Mouse (Mus musculus) forebrain, embryonic 11.5 days (tissue): ENCODE results near the gene Zkscan17. TPM values are rescaled to one million over a fixed set of nuclear protein-coding genes. Genes with fewer than 3 reads are reported as not detected.

ENCODE experiments used
- ATAC-seq: fragments of 200-750 bp; cut with Nextera tagmentation; replicated peaks from 2 replicates; pipeline ENCODE4 v1.8.0; 2017; ENCODE audit warnings: moderate TSS enrichment; ENCODE audit not compliant: low FRiP score
- DNase-seq: peaks from one replicate; pipeline ENCODE4 v3.0.0-alpha.2; 2017; ENCODE audit warnings: low spot score
- H3K27ac ChIP-seq: fragments of 300-500 bp; sonication (generic); 2 replicates; pipeline ENCODE4 v1.5.1; 2014; ENCODE audit warnings: low read depth, low read length
- H3K27me3 ChIP-seq: fragments of 300-500 bp; sonication (generic); 2 replicates; pipeline ENCODE4 v1.6.1; 2014; ENCODE audit warnings: mild to moderate bottlenecking, low read length, mixed read lengths; ENCODE audit not compliant: control insufficient read depth, insufficient read depth
- H3K36me3 ChIP-seq: fragments of 300-500 bp; sonication (generic); 2 replicates; pipeline ENCODE4 v1.6.1; 2014; ENCODE audit warnings: mild to moderate bottlenecking, low read length, moderate library complexity, mixed read lengths; ENCODE audit not compliant: control insufficient read depth, insufficient read depth
- H3K4me1 ChIP-seq: fragments of 300-500 bp; sonication (generic); replicated peaks from 2 replicates; pipeline ENCODE4 v1.6.1; 2014; ENCODE audit warnings: low read length, mixed read lengths; ENCODE audit not compliant: control insufficient read depth, insufficient read depth
- H3K4me2 ChIP-seq: fragments of 300-500 bp; sonication (generic); 2 replicates; pipeline ENCODE4 v1.6.1; 2014; ENCODE audit warnings: low read depth, mild to moderate bottlenecking, low read length, moderate library complexity, mixed read lengths; ENCODE audit not compliant: severe bottlenecking
- H3K4me3 ChIP-seq: fragments of 300-500 bp; sonication (generic); 2 replicates; pipeline ENCODE4 v1.5.1; 2014; ENCODE audit warnings: low read depth, low read length
- H3K9ac ChIP-seq: fragments of 300-500 bp; sonication (generic); 2 replicates; pipeline ENCODE4 v1.6.1; 2014; ENCODE audit warnings: low read length
- H3K9me3 ChIP-seq: fragments of 300-500 bp; sonication (generic); 2 replicates; pipeline ENCODE4 v1.6.1; 2016; ENCODE audit warnings: low read length, mixed read lengths; ENCODE audit not compliant: control insufficient read depth
- WGBS: fragments of 180-500 bp; shearing (Covaris S2); extraction: QIAGEN DNeasy Blood & Tissue Kit; methylation state at CpG from one replicate; pipeline ENCODE4 v1.1.7; 2014; 5-methylcytosine and 5-hydroxymethylcytosine counted together
- polyA plus RNA-seq: library from polyadenylated mRNA; unstranded; fragments of >200 nt; fragmentation: Nextera tagmentation; extraction: Ambion mirVana; gene quantifications from 2 replicates; pipeline ENCODE4 v1.2.1, GENCODE M21; 2014

Zkscan17 gene
- polyA plus RNA-seq, 1 experiment from 2014 or later, result 39.4 TPM

DNA sequence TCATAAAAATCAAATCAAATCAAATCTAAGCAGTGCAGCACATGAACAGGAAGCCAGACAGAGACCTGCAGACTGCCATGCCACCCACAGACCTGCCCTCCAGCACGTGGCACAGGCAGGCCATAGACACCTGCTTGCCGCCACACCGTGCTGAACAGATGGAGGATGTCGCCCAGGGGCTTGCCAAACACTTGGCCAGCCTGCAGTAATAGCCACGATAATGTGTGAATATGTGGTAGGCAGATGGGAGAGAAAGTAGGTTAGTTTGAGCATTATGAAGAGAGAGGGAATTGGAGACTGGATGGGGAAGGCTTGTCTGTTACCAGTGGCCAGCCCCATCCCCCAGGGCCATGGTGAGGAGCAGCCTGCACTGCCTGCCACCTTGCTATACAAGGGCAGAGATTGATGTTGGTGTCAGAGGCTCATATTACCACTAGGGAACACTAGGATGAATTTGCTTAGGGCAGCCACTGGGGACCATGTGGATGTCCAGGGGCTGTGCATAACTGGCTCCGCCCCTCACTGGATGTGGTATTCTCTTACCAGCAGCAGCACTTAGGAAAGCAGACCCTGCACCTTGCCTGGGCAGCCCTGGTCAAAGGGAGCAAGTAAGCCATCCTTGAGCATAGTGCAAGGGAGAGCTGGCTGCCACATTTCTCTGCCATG lies 4.5 kb upstream of the Zkscan17 start:
- Histone ChIP-seq H3K27me3 (no peaks in the 10 kb centered on the region), H3K9ac (no peak overlapping the region), H3K4me1 (no peaks in the 10 kb centered on the region), H3K27ac (no peak overlapping the region), H3K4me2 (no peak overlapping the region), H3K36me3 (no peaks in the 10 kb centered on the region), H3K4me3 (no peak overlapping the region), H3K9me3 (no peaks in the 10 kb centered on the region)
- no peak for DNase-seq
- 85% methylated on average over 6 of the region's 6 CpGs for WGBS
- no peak for ATAC-seq

GRCm38 (mm10) chr11:59530221-59530620 lies 3.7 kb upstream of the Zkscan17 start:
- no peak overlapping the region for H3K9ac ChIP-seq
- 92% methylated on average over 5 of the region's 5 CpGs for WGBS
- ATAC-seq (no peak), DNase-seq (no peak)
- no peaks in the 10 kb centered on the region for H3K9me3 ChIP-seq
- H3K36me3 ChIP-seq, result no peaks in the 10 kb centered on the region
- no peak overlapping the region for H3K4me3 ChIP-seq
- no peak overlapping the region for H3K27ac ChIP-seq
- H3K27me3 ChIP-seq, result no peaks in the 10 kb centered on the region
- H3K4me2 ChIP-seq, result no peak overlapping the region
- H3K4me1 ChIP-seq, result no peaks in the 10 kb centered on the region

- WGBS, result 17% methylated on average over 10 of the region's 10 CpGs
- Histone ChIP-seq H3K27me3 (no peaks in the 10 kb centered on the region), H3K4me1 (no peaks in the 10 kb centered on the region), H3K4me3 (no peak overlapping the region), H3K4me2 (no peak overlapping the region), H3K9me3 (no peaks in the 10 kb centered on the region; the same call in 1 of the 2 replicates), H3K9ac (no peak overlapping the region), H3K27ac (no peak overlapping the region), H3K36me3 (no peaks in the 10 kb centered on the region)
- DNase-seq (peak; percentile 77), ATAC-seq (no peak)
Measured at GRCm38 (mm10) chr11:59525237-59525636, 1.3 kb downstream of the Zkscan17 start.

DNA sequence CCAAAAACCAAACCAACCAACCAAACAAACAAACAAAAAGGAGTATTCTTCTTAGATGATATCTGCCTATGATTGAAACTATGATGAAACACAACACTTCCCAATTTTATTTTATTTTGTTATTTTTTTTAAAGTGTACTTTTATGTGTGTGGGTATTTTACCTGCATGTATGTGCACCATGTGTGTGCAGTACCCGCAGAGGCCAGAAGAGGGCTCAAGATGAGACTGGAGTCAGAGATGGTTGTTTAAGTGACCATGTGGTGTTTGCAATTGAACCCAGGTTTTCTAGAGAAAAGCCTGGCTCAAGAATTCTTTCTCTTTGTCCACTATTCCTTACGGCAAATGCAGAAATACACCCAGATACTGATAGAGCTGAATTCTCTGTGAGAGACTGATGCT lies 2.4 kb downstream of the Zkscan17 start:
- Histone ChIP-seq H3K27ac (no peak overlapping the region), H3K4me2 (no peak overlapping the region), H3K9ac (no peak overlapping the region), H3K27me3 (no peaks in the 10 kb centered on the region), H3K4me3 (no peak overlapping the region), H3K4me1 (no peaks in the 10 kb centered on the region), H3K36me3 (no peaks in the 10 kb centered on the region), H3K9me3 (no peaks in the 10 kb centered on the region; the same call in 1 of the 2 replicates)
- ATAC-seq (no peak), DNase-seq (no peak)
- 95% methylated on average over 2 of the region's 2 CpGs for WGBS

DNA sequence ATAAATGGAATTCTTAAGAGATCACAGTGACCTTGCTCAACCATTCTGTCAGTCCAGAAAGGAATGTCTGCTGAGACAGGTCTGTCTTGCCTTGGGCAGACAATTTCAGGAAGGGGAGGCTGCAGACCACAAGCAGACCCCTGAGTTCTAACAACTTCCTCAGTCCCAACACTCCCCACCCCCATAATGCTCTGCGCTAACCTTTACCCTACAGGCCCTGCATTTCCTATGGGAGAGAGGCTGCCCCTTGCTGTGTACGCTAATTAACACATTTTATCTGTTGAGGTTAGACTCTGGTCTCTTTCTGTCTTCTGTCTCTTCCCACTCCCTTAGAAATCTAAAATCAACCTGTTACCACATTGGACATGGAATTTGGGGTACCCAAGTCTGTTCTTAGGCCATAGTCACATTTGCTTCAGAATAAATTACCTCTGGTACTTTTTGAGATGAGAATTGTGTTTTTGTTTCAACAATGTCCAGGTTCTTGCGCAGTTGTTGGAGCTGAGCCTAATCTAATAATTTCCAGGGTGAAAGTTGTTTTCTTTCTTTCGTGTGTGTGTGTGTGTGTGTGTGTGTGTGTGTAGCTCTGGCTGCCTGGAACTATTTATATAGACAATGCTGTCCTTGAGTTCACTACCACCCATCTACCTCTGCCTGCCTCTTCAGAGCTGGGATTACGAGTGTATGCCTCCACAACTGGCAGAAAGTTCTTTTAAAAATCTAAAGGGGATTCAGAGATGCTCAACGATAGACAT lies 6.6 kb downstream of the Zkscan17 start:
- H3K36me3 ChIP-seq, result no peaks in the 10 kb centered on the region
- 73% methylated on average over 6 of the region's 6 CpGs for WGBS
- no peak overlapping the region for H3K9ac ChIP-seq
- ATAC-seq, result no peak
- DNase-seq, result no peak
- no peaks in the 10 kb centered on the region; the same call in 1 of the 2 replicates for H3K9me3 ChIP-seq
- H3K4me2 ChIP-seq, result no peak overlapping the region
- no peaks in the 10 kb centered on the region for H3K27me3 ChIP-seq
- H3K4me3 ChIP-seq, result no peak overlapping the region
- no peak overlapping the region for H3K27ac ChIP-seq
- H3K4me1 ChIP-seq, result no peaks in the 10 kb centered on the region

GRCm38 (mm10) chr11:59518226-59518625 lies 8.3 kb downstream of the Zkscan17 start:
- Histone ChIP-seq H3K4me3 (no peak overlapping the region), H3K27ac (no peak overlapping the region), H3K36me3 (no peaks in the 10 kb centered on the region), H3K27me3 (no peaks in the 10 kb centered on the region), H3K4me1 (no peaks in the 10 kb centered on the region), H3K9ac (no peak overlapping the region), H3K9me3 (no peaks in the 10 kb centered on the region), H3K4me2 (no peak overlapping the region)
- no peak for DNase-seq
- ATAC-seq, result no peak
- 81% methylated on average over 10 of the region's 10 CpGs for WGBS

DNA sequence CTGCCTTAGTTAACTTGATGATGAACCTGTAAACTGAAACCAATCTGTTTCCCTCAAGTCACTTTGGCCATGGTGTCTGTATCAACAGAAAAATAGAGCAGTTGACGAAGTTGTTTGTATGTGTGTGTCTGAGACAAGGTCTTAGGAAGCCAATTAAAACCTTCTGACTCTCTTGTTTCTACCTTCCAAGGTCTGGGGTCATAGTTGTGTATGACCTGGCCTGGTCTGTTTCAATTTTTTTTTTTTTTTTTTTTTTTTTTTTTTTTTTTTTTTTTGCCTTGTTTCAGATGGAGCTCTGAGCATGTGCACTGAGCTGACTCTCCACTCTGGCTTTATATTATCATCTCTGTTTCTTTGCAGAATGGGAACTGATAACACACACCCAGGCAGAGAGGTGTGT lies 9.1 kb downstream of the Zkscan17 start:
- Histone ChIP-seq H3K9me3 (no peaks in the 10 kb centered on the region), H3K27me3 (no peaks in the 10 kb centered on the region), H3K9ac (no peak overlapping the region), H3K4me2 (no peak overlapping the region), H3K4me1 (no peaks in the 10 kb centered on the region), H3K4me3 (no peak overlapping the region), H3K36me3 (no peaks in the 10 kb centered on the region), H3K27ac (no peak overlapping the region)
- no peak for ATAC-seq
- no peak for DNase-seq
- 82% methylated on average over 1 of the region's 1 CpGs for WGBS

DNA sequence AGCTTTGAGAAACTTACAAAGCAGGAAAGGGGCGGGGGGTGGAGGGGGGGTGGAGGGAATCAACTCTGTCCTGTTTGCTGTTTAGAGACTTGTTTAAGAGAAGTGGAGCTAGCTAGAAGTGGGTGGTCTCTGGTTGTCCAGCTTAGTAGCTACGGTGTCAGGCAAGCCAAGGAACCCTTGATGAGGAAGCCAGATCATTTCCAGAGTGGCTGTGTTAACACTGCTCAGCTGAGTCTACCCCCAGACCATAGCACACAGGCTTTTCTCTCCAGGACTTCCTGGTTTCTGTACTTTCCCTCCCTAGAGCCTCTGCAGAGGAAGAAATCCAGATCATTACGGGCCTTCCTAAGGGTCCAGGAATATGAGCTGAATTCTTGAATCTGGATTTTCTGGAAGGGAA lies 11.8 kb downstream of the Zkscan17 start:
- no peaks in the 10 kb centered on the region for H3K27me3 ChIP-seq
- H3K4me3 ChIP-seq, result no peak overlapping the region
- H3K4me2 ChIP-seq, result no peak overlapping the region
- WGBS, result 66% methylated on average over 3 of the region's 3 CpGs
- no peaks in the 10 kb centered on the region for H3K36me3 ChIP-seq
- H3K9me3 ChIP-seq, result no peaks in the 10 kb centered on the region
- no peaks in the 10 kb centered on the region for H3K4me1 ChIP-seq
- no peak overlapping the region for H3K9ac ChIP-seq
- H3K27ac ChIP-seq, result no peak overlapping the region
- no peak for ATAC-seq
- DNase-seq, result no peak

DNA sequence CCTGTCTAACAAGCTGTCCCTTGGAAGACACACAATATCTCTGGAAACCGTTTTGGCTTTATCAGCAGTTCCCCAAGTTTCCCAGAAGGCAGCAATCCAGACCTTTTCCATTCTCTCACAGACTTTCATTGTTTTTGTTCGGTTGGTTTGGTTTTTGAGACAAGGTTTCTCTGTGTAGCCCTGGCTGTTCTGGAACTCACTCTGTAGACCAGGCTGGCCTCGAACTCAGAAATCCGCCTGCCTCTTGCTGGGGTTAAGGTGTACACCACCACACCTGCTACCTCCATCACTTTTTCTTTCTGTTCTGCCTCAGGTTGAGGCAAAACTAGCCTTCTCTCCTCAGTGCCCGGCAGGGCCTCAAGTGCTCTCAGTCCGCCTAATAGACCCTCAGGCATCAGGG lies 12.2 kb downstream of the Zkscan17 start:
- H3K36me3 ChIP-seq, result no peaks in the 10 kb centered on the region
- H3K27me3 ChIP-seq, result no peaks in the 10 kb centered on the region
- WGBS, result 66% methylated on average over 6 of the region's 6 CpGs
- H3K4me1 ChIP-seq, result no peaks in the 10 kb centered on the region
- H3K4me3 ChIP-seq, result no peak overlapping the region
- DNase-seq (no peak), ATAC-seq (no peak)
- no peak overlapping the region for H3K9ac ChIP-seq
- H3K9me3 ChIP-seq, result no peaks in the 10 kb centered on the region
- H3K27ac ChIP-seq, result no peak overlapping the region
- no peak overlapping the region for H3K4me2 ChIP-seq
